Mouse (Mus musculus): ENCODE results near the gene Skap1.
A peak's percentile ranks its signal among the peaks of the same experiment; 100 is the strongest.
"Not testable (repeated sequence)": the region's sequence is repeated elsewhere in the genome, so short reads cannot be mapped to it uniquely, and the experiment has no call there.

The Skap1 gene

DNA sequence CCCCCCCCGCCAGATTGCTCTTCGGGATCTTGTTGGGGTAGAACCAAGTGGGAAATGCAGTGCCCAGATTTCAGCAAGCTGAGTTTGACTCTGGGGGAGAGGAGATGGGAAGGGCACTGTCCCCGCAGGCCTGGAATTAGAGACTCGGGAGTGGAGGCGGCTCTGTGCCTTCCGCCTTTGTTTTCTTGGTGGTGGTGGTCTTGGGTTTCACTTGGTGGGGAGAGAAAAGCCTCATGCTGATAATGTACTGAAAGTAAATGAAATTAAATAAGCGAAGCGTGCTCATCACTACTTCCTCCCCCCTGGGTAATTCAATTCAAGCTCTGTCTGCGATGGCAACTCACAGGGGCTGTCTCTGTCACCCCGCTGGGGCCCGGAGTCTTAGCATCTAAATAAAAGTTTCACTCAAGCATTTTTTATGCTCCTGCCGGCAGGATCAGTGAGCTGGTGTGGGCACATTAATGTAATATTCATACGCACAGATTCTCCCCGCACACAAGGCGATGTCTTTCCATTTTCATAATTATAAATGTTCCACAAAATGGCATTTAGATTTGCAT lies 231.9 kb downstream of the Skap1 start:
- no peak for DNase-seq (ENCODE audit: low read depth, low spot score)

DNA sequence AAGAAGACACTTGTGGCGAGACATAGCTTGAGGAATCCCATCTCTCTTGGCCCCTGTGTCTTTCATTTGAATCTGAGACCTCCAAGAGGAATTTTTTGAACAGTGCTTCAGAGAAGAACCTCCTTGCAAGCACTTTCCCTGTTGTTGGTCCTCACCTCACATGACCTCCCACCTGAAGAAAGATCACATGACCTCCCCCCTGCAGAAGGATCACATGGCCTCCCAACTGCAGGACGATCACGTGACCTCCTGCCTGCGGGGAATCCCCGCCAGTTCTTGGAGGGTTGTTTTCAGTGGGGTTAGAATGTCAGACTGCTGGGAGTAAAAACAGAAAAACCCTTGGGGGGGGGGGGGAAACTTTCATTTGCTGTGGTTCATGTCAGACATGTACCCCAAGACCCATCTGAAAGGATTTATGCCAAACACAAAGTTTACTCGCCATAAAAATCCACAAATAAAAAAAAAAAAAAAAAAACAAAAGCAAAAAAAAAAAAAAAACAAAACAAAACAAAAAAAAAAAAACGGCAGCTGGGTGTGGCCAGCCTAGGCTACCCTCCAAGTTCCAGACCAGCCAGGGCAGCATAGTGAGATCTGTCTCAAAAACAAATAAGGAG lies 232.6 kb downstream of the Skap1 start:
- peak; percentile 96 for DNase-seq (ENCODE audit: low read depth, low spot score)

GRCm38 (mm10) chr11:96697467-96697866 lies 233.1 kb downstream of the Skap1 start:
- no peak for DNase-seq (ENCODE audit: low read depth, low spot score)

DNA sequence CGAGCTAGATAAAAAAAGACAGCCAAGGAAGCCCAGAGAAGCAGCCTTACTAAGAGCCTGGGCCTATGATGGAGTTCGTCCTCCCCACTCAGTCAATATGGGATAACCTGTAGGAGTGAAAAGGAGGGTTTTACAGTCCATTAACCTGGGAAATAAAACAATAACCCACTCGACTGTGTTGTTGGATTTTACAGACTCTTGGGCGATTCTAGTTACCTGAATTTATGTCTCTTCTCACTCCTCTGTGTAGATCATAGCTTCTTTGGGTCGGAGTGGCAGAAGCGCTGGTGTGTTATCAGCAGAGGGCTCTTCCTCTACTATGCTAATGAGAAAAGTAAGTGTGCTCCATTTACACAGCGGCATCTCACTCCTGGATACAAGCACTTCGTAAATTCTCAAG lies 239.4 kb downstream of the Skap1 start:
- DNase-seq (ENCODE audit: low read depth, low spot score) = no peak

- no peak for DNase-seq (ENCODE audit: low read depth, low spot score)
These were observed 246.9 kb downstream of the Skap1 start for GRCm38 (mm10) chr11:96711268-96711667.

DNA sequence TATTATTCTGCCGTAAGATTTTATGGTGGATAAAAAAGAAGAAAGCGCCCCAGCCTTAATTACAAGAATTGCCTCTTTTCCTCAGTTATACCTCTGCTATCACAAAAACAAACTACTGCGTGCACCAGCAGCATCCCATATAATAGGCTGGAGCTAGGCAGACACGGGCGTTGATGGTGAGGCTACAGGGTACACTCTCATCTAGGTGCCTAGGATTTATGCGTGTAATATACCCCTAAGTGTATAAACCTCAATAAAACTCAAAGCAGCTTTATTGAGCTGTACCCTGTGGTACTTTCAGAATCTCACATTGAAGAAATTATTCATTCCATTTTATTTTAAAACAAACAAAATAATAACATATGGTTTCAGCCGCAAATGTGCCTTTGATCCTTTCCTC lies 247.3 kb downstream of the Skap1 start:
- no peak for DNase-seq (ENCODE audit: low read depth, low spot score)

DNA sequence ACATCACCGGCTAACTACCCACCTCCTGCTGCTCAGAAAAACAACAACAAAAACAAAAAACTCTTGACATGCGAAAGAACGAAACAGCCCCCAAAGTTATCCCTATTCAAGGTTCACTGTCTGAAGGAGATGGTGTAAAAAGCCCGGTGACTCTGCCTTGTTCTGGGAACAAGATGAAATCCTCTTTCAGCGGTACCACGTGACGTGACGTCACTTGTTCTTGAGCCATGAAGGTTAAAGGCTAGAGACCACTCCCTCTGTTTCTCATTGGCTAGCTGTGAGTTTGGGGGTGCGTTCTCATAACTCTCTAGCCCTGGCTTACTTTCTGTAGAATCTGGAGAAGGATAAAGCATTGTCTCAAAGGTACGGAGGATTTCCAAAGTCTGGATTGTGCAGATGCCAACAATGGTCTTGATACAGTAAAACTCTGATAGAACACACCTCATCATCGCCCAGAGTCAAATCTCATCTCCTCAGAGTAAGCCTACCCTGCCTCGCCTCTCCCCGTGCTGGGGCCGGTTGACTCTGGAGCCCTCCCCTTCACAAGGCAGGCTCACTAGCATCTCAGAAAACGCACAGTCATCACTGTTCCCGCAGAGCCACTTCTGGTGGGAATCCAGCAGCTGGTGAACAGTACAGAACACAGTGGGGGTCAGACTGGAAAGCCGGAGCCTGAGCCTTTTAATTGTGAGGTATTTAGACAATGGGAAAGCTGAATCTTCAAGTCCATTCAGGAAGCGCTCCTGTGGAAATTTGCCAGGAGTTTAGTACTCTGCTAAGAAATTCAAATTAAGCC lies 249.0 kb downstream of the Skap1 start:
- DNase-seq (ENCODE audit: low read depth, low spot score) = peak; percentile 97

DNA sequence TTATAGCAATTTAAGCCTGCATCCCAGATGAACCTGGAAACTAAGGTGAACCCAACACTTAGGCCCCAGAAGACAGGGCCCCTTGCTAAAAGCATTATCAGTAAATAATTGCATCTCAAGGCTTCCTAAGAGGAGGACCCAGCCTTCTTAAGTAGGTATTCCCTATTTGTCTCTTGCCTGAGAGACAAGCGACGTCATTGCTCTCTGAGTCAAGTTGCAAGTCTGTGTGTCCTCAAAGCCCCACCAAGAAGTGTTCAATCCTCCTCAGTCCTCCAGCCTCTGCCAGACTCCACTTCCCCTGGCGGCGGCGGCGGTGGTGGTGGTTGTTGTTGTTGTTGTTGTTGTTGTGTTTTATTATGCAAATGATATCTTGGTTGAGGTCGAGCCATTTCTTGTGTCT lies 249.6 kb downstream of the Skap1 start:
- peak; percentile 64 for DNase-seq (ENCODE audit: low read depth, low spot score)

- DNase-seq (ENCODE audit: low read depth, low spot score) = not testable (repeated sequence)
These were observed 250.8 kb downstream of the Skap1 start for GRCm38 (mm10) chr11:96715168-96715567.

GRCm38 (mm10) chr11:96718609-96719008 lies 254.2 kb downstream of the Skap1 start:
- DNase-seq (ENCODE audit: low read depth, low spot score) = no peak

- no peak for DNase-seq (ENCODE audit: low read depth, low spot score)
These were observed 261.4 kb downstream of the Skap1 start for GRCm38 (mm10) chr11:96725833-96726232.

- DNase-seq (ENCODE audit: low read depth, low spot score) = no peak
These were observed 264.2 kb downstream of the Skap1 start for GRCm38 (mm10) chr11:96728577-96728976.

DNA sequence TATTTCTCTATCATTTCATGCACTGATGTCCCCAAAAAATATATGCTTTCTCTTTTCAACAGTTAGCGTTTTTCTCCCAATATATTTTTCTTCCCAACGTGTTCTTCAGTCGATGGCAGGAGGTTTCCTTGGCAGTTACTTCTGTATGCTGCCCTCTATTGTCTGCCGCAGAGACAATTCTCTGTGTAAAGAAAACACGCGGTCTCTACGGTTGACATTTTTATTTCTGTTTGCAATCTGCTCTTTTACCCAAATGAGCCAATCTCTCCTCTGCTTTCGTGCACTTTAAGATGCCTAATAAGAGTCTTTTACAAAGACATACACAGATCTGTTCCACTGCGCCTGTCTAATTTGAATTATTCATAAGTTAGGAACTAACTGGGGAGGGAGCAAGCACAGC lies 265.1 kb downstream of the Skap1 start:
- no peak for DNase-seq (ENCODE audit: low read depth, low spot score)

DNA sequence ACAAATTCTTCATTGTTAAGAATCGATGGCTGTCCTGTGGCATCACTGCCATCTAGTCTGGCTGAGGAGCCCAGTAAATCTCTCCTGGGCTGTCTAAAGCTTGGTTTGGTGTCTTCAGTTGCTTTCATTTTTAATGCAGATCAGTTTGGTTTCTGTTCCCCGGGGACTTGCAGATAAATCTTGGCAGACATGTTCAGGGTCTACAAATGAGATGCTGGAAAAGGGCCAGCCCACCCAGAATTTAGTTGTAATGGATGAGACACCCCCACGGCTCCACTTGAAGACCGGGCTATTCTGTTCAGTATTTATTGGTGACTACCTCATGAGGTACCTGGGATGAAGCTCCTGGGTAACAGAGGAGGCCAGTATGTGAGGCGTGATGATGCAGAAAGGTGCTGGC lies 265.9 kb downstream of the Skap1 start:
- DNase-seq (ENCODE audit: low read depth, low spot score) = no peak

DNA sequence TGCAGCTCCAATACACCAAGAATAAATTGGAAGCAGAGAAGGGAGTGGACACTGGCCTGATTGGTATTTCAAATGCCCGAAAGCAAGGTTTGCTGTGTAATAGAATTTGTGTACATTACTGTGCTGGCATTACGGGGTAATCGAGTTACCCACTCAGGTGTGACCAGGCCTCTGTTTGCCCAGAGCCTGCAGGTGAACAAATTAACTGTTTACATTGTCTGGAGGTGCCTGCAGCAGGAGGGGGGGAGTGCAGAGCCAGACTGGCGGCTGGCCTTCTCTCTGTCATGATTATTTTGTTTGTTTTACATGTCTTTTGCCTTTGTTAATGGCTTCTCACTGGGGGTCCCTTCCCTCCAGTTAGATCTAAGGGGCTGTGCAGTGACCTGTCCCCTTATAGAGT lies 268.3 kb downstream of the Skap1 start:
- DNase-seq (ENCODE audit: low read depth, low spot score) = no peak

DNA sequence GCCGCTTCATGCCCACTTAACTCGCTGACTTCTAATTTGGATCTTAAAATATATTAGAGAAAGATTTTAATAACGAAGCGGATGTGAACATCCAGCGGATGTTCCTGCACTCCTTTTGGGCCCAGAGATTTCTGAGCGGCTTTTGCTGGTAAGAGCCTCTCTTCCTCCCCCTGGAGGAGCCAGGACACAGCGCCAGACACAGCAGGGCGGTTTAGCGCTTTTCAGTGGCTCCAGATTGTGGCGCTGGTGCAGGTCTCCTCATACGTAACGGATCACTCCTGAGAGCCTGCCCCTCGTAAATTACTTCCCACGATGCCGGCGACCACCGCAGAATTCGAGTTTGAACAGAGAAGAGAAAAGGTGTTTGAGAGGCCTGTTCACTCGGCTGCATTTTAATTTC lies 271.5 kb downstream of the Skap1 start:
- DNase-seq (ENCODE audit: low read depth, low spot score) = peak; percentile 88

GRCm38 (mm10) chr11:96736361-96736760 lies 272.0 kb downstream of the Skap1 start:
- no peak for DNase-seq (ENCODE audit: low read depth, low spot score)

DNA sequence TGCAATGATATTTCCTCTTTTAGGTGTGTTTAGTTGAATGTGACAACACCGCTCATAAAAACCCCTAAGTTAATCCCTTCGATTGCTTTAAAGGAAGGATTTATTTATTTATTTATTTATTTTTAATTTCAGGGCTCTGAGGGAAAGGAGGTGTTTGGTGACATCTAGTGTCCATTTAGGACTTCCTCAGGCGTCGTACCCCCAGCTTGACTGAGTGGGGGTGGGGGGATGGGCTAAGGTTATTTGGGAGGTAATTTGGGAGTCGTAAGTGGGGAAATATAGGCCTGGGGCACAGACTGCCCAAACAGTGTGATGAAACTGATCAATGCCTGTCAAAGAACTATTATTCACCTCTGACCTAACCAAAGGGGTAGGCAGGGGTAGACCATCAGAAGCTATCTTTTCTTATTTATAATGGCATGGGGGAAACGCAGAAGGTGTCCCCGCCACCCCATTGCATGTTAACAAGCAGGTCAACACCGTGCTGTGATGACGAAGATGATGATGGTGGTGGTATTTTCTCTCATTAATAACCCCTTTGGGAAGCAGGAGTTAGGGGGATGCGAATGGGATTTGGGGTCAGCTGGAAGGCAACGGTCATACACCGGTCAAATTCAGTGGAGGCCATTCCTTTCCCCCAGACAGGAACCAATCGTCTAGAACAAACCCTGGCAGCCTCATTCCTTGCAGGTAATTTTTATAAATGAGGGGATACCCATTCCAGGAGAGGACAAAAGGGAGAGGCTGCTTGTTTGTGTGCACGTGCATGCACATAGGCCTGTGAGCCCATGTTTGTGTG lies 273.5 kb downstream of the Skap1 start:
- DNase-seq (ENCODE audit: low read depth, low spot score) = peak; percentile 32

DNA sequence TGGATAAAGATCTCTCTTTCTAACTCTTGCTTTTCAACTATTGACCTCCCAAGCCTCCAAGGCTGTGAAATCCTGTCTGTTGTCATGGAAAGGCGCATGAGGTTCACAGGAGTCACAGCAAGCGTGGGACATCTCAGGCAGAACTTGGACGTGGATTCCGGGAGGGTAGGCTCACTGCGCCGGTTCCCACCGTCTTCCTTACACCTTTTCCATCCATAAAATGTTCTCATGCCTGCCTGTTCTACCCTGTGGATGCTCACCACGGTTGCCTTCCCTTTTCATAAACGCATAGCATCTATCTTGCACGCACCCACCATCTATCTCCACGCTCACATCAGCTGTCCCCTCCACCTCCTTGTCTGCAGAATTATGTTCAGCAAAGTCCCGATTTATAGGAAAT lies 276.4 kb downstream of the Skap1 start:
- DNase-seq (ENCODE audit: low read depth, low spot score) = no peak

GRCm38 (mm10) chr11:96741995-96742394 lies 277.6 kb downstream of the Skap1 start:
- DNase-seq (ENCODE audit: low read depth, low spot score) = peak; percentile 62

- no peak for DNase-seq (ENCODE audit: low read depth, low spot score)
These were observed 278.6 kb downstream of the Skap1 start for GRCm38 (mm10) chr11:96743000-96743399.

DNA sequence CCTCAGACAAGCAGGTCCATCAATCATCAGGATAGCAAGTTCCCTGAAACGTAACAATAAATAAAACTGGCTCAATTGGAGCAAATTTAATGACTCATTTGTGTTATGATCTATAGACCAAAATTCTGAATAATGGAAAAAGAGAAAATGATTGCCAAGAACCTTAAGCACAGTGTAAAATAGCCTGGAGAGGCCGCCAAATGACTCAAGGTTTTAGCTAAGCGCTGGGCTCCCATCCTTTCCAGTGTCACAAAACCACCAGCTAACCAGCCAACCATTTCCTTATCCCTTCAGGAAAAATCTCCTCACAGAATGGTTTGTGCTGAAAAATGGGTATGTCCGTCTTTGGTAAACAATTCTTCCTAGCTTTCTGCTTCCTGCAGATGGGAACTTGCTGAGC lies 279.5 kb downstream of the Skap1 start:
- DNase-seq (ENCODE audit: low read depth, low spot score) = no peak

Data from ES-CJ7 (cell line).